Mouse (Mus musculus): ENCODE data around the gene Folr2.

Gene Folr2

GRCm38 (mm10) chr7:101833916-101834584 lies 22.9 kb downstream of the Folr2 start:
- in situ Hi-C loops (cut with MboI; ENCODE audit: low pct_unique_long_range_greater_than_20kb in 1 of 2, low sequenced_read_pairs in 2 of 2, unreplicated experiment in 1 of 2) = no loop called here

DNA sequence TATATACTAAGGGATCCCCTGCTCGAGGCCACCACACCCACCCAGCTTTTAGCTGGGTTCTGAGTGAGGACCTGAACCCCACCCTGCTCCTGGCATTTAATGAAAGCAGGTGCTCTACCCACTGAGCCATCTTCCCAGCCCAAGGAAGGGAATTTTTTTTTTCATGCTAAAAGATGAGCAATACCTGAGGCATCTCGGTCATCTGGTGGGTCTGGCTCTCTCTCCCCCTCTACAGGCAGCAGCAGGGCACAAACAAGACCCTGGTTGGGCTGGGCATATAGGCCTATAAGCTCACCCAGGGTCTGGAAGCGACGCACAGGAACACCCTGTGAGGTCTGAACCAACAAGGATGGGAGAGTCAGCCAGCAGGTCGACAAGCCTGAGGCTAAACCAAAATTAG lies 23.6 kb downstream of the Folr2 start:
- in situ Hi-C loops (cut with MboI; ENCODE audit: low pct_unique_long_range_greater_than_20kb in 1 of 2, low sequenced_read_pairs in 2 of 2, unreplicated experiment in 1 of 2) = no loop called here

DNA sequence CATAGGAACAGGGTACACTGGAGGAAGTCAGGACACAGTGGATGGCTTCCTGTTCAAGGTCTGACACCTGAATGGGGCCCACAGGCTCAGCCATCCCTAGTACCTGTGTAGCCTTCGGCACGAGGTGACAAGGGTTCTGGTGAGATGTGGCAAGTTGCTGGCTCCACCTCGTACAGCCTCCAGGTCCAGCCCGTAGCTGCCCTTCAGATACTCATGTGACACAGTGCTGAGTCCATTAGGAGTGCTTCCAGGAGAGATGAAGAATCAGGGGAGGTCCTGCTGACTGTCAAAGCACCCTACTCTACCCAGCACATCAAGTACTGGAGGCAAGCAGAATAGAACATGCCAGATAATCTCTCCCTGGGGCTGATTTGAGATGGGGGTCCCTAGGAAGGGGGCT lies 24.6 kb downstream of the Folr2 start:
- in situ Hi-C loops (cut with MboI; ENCODE audit: low pct_unique_long_range_greater_than_20kb in 1 of 2, low sequenced_read_pairs in 2 of 2, unreplicated experiment in 1 of 2) = no loop called here

DNA sequence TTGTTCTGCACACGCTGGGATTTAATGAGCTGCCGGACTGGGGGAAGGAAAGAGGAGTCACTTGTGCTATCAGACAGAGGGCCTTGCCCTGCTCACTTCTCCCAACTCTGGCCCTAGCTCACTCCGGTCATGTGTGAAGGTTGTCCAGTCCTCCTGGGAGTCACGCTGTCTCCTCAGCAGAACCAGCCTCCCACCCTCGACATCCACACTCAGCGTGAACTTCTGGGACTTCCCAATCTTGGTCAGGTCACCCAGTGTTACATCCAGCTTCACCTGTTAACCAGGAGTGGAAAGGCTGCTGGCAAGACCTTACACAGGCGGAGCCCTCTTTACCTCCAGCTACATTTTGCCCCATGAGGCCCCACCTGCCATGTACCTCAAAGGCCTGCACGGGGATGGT lies 25.6 kb downstream of the Folr2 start:
- in situ Hi-C loops (cut with MboI; ENCODE audit: low pct_unique_long_range_greater_than_20kb in 1 of 2, low sequenced_read_pairs in 2 of 2, unreplicated experiment in 1 of 2) = no loop called here

GRCm38 (mm10) chr7:101830373-101830772 lies 26.6 kb downstream of the Folr2 start:
- in situ Hi-C loops (cut with MboI; ENCODE audit: low pct_unique_long_range_greater_than_20kb in 1 of 2, low sequenced_read_pairs in 2 of 2, unreplicated experiment in 1 of 2) = no loop called here

- in situ Hi-C loops (cut with MboI; ENCODE audit: low pct_unique_long_range_greater_than_20kb in 1 of 2, low sequenced_read_pairs in 2 of 2, unreplicated experiment in 1 of 2) = loop anchor here in 1 of 2 experiments (10.0 kb wide), 1 partner anchor 159 kb away; the partner anchor contains the start of gene Clpb
Measured at GRCm38 (mm10) chr7:101823758-101824630, 33.0 kb downstream of the Folr2 start.

DNA sequence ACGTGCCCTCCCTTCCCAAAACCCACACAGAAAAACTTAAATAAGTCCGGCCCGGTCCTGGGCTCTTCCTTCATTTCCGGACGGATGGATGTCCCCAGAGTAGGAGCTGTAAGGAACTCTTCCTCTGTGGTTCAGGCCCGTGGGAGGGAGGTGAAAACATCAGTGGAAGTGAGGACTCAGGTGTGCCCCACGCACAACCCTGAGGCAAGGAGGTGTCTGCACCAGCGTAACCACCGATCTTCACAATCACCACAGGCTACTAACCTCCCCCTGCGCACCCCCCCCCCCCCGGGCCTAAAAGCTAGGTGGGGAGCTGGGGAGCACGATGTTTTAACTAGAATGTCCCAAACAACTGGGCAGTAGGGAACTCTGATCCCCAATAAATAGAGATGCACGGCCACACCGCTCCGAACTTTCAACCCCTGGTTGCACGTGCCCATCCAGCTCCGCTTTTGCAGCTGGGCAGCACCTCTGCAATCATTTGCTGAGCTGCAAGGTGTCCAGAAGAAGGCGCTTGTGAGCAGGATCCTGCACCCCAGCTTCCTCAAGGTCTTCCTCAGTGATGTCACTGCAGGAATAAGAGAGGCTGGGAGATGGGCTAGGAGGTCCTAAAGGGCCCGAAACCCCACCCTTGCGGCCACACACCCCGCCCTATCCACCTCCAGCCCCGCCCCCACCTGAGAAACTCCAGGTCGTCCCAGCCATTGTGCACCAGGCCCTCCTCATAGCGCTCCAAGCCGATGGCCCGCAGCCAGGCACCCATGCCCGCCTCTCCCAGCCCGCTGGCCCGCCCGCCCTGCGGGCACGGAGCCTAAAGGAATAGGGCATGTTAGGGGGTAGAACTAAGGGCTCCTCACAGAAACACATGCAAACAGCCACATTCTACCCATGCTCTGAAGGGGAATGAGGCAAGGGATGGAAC lies 33.9 kb downstream of the Folr2 start:
- in situ Hi-C loops (cut with MboI; ENCODE audit: low pct_unique_long_range_greater_than_20kb in 1 of 2, low sequenced_read_pairs in 2 of 2, unreplicated experiment in 1 of 2) = loop anchor here in 1 of 2 experiments (10.0 kb wide), 1 partner anchor 158 kb away; the partner anchor contains the start of gene Clpb

GRCm38 (mm10) chr7:101821571-101822501 lies 35.2 kb downstream of the Folr2 start:
- in situ Hi-C loops (cut with MboI; ENCODE audit: low pct_unique_long_range_greater_than_20kb in 1 of 2, low sequenced_read_pairs in 2 of 2, unreplicated experiment in 1 of 2) = loop anchor here in 1 of 2 experiments (10.0 kb wide), 1 partner anchor 157 kb away; the partner anchor contains the start of gene Clpb

DNA sequence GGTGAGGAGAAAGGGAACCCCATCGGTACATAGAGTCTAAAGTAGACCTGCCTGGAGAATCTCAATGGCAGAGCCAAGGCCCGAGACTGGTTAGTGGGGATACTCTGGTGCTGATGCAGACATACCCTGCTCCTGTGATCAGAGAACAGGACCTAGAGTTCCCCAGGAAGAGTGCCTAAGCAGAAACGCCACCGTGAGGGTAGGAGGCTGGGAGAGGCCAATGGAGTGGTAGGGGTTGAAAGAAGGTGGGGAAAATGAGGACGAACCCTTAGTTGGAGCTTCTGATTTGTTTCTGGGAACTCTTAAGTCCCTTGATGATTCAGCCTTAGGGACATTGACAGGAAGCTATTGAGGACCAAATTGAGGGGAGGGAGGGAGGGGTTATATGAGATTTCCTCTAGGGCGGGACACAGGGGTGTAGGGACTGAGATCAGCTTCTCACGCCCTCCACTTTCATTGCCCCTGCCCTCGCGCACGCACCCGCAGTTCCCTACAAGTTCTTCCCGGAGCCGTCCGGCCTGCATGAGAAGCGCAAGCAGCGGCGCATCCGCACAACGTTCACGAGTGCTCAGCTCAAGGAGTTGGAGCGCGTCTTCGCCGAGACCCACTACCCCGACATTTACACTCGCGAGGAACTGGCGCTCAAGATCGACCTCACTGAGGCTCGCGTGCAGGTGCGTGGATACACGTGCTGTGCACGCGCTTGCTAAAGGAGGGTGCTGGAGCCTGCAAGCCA lies 36.5 kb downstream of the Folr2 start:
- in situ Hi-C loops (cut with MboI; ENCODE audit: low pct_unique_long_range_greater_than_20kb in 1 of 2, low sequenced_read_pairs in 2 of 2, unreplicated experiment in 1 of 2) = loop anchor here in 1 of 2 experiments (10.0 kb wide), 1 partner anchor 156 kb away; the partner anchor contains the start of gene Clpb

DNA sequence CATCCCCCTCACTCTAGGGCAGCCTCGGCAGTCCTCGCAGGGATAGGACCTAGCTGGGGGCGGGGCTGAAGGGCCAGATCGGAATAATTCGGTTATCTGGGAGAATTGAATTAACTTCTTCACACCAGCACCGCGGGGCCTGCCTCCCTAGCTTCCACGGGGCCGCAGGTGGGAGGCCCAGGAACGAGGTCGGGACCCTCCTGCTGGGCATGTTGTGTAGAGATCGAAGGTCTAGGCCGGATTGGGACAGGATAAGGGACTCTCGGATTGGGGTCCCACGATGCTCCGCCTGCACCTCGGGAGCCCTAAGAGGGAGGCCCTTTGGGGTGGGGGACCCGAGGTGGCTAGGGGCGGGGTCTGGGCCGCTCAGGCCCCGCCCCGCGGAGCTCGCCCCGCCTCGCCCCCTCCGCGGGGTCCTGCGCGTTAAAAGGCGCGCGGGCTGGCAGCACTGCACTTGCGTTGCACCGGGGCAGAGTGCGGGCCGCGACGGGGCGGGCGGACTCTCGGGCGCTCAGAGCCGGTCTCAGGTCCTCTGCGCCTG lies 39.1 kb downstream of the Folr2 start, which contains the start of gene Phox2a:
Phox2a (plus strand) TSS at position 453 of the 541 bp plus-strand sequence.
- in situ Hi-C loops (cut with MboI; ENCODE audit: low pct_unique_long_range_greater_than_20kb in 1 of 2, low sequenced_read_pairs in 2 of 2, unreplicated experiment in 1 of 2) = no loop called here

Data from mouse embryonic stem cell (cell line).